Mouse (Mus musculus) embryonic facial prominence, embryonic 10.5 days (tissue): ENCODE measurements at regions not wholly inside any gene's neighbourhood (a gene's known extent, or its start where the extent isn't known, plus 50 kb on each side); places are given as distances from the start of the nearest gene placed in this dataset.

Experiments
- DNase-seq: peaks from one replicate; pipeline ENCODE4 v3.0.0-alpha.2; 2017; ENCODE audit warnings: low spot score
- H3K27ac ChIP-seq: fragments of 300-500 bp; sonication (generic); replicated peaks from 2 replicates; pipeline ENCODE4 v1.5.1; 2016; ENCODE audit warnings: mild to moderate bottlenecking
- H3K27me3 ChIP-seq: fragments of 300-500 bp; sonication (generic); replicated peaks from 2 replicates; pipeline ENCODE4 v1.6.1; 2016; ENCODE audit warnings: low read depth, mild to moderate bottlenecking; ENCODE audit not compliant: poor library complexity, severe bottlenecking
- H3K36me3 ChIP-seq: fragments of 300-500 bp; sonication (generic); replicated peaks from 2 replicates; pipeline ENCODE4 v1.6.1; 2016; ENCODE audit warnings: mild to moderate bottlenecking, moderate library complexity
- H3K4me1 ChIP-seq: fragments of 300-500 bp; sonication (generic); 2 replicates; pipeline ENCODE4 v1.6.1; 2016
- H3K4me3 ChIP-seq: fragments of 300-500 bp; sonication (generic); 2 replicates; pipeline ENCODE4 v1.5.1; 2016; ENCODE audit warnings: mild to moderate bottlenecking, moderate library complexity
- H3K9me3 ChIP-seq: fragments of 300-500 bp; sonication (generic); 2 replicates; pipeline ENCODE4 v1.6.1; 2016; ENCODE audit warnings: mild to moderate bottlenecking
- WGBS: fragments of 180-500 bp; shearing (Covaris S2); methylation state at CpG from one replicate; pipeline ENCODE4 v1.1.7; 2016; 5-methylcytosine and 5-hydroxymethylcytosine counted together

DNA sequence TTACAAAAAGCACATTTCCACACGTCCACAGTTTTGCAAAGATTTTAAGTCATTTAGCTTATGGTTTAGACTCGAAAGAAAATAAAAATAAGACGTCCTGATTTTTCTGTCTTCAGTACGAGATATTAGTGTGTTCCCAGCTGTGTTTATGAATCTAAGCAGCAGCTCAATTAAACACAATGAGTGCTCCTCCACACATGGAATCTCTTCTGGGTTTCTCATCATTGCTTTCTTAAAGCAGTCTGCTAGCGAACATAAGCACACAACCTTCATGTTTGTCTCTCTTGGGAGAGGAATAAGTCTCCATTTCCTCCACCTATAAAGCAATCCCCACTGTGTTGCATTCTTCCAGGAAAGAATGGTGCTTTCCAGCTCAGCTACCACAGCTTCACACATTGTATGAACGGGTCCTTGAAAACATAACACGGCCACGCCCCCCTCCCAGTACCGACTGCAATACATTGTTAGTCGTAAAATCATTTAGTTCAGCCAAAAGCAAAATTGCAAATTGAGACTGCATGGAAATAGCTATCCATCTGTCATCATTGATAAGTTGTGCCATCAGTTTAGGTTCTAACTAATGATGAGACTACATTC lies 75.4 kb upstream of the Rap2b start:
- no peaks in the 10 kb centered on the region for H3K36me3 ChIP-seq
- H3K4me3 ChIP-seq: no peak overlapping the region
- H3K27me3 ChIP-seq: no peaks in the 10 kb centered on the region
- H3K9me3 ChIP-seq: no peaks in the 10 kb centered on the region
- no peak for DNase-seq
- H3K27ac ChIP-seq: no peak overlapping the region
- WGBS: 80% methylated on average over 10 of the region's 10 CpGs
- no peaks in the 10 kb centered on the region for H3K4me1 ChIP-seq

DNA sequence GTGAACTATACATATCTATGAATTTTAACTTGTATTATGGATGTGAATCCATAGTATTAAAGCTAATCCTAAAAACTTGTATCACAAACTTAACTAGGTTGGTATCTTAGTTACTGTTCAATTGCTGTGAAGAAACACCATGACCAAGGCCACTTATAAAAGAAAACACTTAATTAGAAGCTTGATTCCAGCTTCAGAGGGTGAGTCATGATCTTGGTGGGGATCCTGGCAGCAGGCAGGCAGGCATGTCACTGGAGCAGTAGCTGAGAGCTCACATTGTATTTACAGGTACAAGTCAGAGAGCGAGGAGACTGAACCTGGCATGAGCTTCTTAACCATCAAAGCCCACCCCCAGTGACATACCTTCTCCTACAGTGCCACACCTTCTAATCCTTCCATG lies 73.2 kb upstream of the Rap2b start:
- no peaks in the 10 kb centered on the region for H3K36me3 ChIP-seq
- H3K27ac ChIP-seq: no peak overlapping the region
- no peak overlapping the region for H3K4me3 ChIP-seq
- no peaks in the 10 kb centered on the region for H3K27me3 ChIP-seq
- no peaks in the 10 kb centered on the region for H3K4me1 ChIP-seq
- WGBS: 80% methylated on average over 1 of the region's 1 CpGs
- no peak for DNase-seq
- no peaks in the 10 kb centered on the region for H3K9me3 ChIP-seq

DNA sequence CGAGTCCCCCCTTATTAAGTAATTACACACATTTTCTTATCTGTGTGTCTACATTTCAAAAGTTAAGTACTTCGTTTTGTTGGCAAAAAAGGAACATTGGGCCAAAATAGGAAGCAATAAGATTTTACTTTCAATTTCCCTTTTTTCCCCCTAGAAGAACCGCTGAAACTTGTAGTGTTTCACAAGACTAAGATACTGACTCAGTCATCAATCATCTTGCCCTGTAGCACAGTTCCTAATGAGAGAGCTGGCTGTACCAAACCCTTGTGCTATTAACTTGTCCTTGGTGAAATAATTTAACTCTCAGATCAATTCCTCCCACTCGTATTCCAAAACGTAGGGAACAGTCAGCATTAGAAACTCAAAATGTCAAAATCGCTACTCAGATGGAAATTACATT lies 66.6 kb upstream of the Rap2b start:
- Histone ChIP-seq H3K4me3 (no peak overlapping the region), H3K27me3 (no peaks in the 10 kb centered on the region), H3K4me1 (no peaks in the 10 kb centered on the region), H3K27ac (no peak overlapping the region), H3K9me3 (no peaks in the 10 kb centered on the region), H3K36me3 (no peaks in the 10 kb centered on the region)
- DNase-seq: no peak
- 83% methylated on average over 6 of the region's 6 CpGs for WGBS

DNA sequence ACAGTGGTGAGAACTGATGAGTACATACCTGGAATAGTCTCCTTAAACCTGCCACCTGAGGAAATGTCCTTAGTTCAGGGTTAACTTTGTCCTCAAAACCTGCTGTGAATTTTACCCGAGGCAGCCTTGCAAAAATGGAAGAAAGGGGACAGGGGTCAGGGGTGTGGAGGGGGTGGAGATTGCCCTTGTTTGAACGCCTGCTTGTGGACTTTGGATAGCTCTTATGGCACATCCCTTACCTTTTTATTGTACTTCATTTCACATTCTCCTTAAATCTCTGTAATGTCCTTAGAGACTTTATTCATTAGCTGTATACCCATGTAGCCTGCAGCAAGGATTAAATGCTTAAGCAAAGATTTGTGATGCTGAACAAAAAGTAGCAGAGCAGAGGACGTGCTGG lies 64.1 kb upstream of the Rap2b start:
- Histone ChIP-seq H3K9me3 (no peaks in the 10 kb centered on the region), H3K4me1 (no peaks in the 10 kb centered on the region), H3K27ac (no peak overlapping the region), H3K27me3 (no peaks in the 10 kb centered on the region), H3K4me3 (no peak overlapping the region), H3K36me3 (no peaks in the 10 kb centered on the region)
- 55% methylated on average over 3 of the region's 3 CpGs for WGBS
- DNase-seq: no peak

DNA sequence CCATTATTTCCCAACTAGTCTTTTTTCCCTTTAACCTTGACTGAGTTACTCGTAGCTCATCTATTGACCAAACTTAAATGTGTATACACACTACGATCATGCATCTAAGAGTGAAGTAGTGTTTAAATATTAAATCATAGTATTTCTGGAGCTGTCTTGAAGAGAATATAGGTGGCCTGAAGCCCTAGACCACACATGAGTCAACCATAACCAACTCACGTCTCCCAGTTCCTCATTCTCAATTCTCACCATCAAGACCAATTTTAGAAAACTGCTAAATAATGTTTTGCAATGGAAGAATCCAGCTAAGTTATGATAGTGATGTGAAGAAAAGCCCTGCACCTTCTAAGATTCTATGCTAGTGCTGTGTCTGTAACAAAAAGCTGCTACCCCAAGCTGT lies 59.2 kb upstream of the Rap2b start:
- Histone ChIP-seq H3K9me3 (no peaks in the 10 kb centered on the region), H3K36me3 (no peaks in the 10 kb centered on the region), H3K4me1 (no peaks in the 10 kb centered on the region), H3K27ac (no peak overlapping the region), H3K4me3 (no peak overlapping the region), H3K27me3 (no peaks in the 10 kb centered on the region)
- DNase-seq: no peak
- WGBS: 86% methylated on average over 3 of the region's 3 CpGs

DNA sequence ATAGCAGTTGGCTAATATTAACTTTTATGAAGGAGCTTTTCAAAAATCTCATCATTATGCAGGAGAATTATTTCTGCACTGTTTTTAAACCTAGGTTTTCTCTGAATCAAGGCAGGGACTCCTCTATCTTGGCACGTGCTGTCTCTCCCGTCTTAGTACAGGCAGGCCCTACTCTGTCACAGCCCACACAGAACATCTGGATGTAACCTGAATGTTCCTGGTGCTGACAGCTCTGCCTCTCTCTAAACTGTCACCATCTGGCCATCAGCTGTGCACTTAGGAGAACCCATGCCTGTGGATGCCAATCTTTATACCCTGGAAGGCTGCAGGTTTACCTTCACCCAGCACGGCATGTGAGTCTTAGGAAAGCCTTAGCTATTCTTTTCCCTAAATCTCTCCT lies 58.0 kb upstream of the Rap2b start:
- H3K27me3 ChIP-seq: no peaks in the 10 kb centered on the region
- H3K4me3 ChIP-seq: no peak overlapping the region
- H3K4me1 ChIP-seq: no peaks in the 10 kb centered on the region
- no peaks in the 10 kb centered on the region for H3K9me3 ChIP-seq
- WGBS: 63% methylated on average over 3 of the region's 3 CpGs
- H3K27ac ChIP-seq: no peak overlapping the region
- H3K36me3 ChIP-seq: no peaks in the 10 kb centered on the region
- no peak for DNase-seq

DNA sequence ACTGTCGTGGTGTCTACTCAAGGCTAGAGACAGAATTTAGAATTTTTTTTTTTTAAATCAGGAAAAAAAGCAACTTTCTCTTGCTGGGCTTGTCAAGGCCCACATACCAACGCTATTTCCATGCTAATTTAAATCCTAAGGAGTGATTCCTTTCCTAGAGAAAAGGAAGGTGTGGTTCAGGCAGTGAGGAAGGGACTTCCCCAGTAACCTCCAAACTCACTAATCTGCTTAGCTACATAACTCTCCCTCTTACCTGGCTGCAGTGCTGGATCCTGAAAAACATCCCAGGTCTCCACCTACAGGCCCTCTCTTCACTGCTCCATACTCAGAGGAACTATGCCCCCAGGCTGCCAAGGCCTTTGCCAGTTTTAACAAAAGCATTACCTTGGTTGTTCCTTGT lies 55.1 kb upstream of the Rap2b start:
- Histone ChIP-seq H3K36me3 (no peaks in the 10 kb centered on the region), H3K9me3 (no peaks in the 10 kb centered on the region), H3K27me3 (no peaks in the 10 kb centered on the region), H3K27ac (no peak overlapping the region), H3K4me1 (no peaks in the 10 kb centered on the region), H3K4me3 (no peak overlapping the region)
- DNase-seq: no peak
- WGBS: 42% methylated on average over 2 of the region's 2 CpGs

DNA sequence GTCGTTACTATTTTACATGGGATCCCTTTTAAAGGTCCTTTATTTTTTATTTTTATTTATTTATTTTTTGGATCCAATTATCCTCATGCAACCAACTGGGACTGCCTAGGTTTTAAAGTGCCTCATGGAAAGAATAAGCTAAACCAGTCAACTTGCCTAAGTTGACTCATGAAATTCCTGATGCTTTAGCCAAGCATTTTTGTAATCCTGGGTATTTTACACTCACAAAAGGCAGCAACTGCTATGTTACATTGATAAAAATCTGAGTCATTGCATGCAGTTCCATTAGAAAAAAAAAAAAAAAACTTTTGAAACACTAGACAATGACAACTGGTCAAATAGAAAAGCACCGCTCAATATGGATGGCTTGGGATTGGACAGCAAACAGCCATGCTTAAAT lies 52.7 kb upstream of the Rap2b start:
- Histone ChIP-seq H3K27me3 (no peaks in the 10 kb centered on the region), H3K36me3 (no peaks in the 10 kb centered on the region), H3K27ac (no peak overlapping the region), H3K9me3 (no peaks in the 10 kb centered on the region), H3K4me3 (no peak overlapping the region), H3K4me1 (no peaks in the 10 kb centered on the region)
- 89% methylated on average over 2 of the region's 2 CpGs for WGBS
- DNase-seq: no peak

DNA sequence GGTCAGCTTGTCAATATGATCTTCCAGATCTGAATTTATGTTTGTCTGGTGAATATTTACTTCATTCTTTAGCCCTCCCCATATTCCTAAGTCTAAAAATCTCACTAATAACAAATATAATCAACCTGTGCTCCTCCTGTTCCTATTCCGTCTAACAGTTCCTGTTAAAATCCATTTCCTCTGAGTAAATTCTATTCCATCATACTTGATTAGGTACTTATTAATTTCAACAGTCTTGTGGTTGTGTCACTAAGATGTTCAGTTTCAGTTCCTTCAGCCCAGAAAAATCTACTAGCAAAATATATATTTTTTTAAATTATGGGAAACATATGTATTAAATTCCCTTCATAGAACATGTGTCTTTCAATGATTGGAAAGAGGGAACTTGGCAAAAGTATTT lies 52.2 kb upstream of the Rap2b start:
- no peak overlapping the region for H3K27ac ChIP-seq
- H3K4me3 ChIP-seq: no peak overlapping the region
- WGBS: 87% methylated on average over 1 of the region's 1 CpGs
- no peaks in the 10 kb centered on the region for H3K36me3 ChIP-seq
- no peak for DNase-seq
- no peaks in the 10 kb centered on the region for H3K27me3 ChIP-seq
- H3K9me3 ChIP-seq: no peaks in the 10 kb centered on the region
- no peaks in the 10 kb centered on the region for H3K4me1 ChIP-seq
